Mouse (Mus musculus) limb, embryonic 15.5 days (tissue): Measurements from ENCODE around the gene Usp15. TPM values are rescaled to one million over a fixed set of nuclear protein-coding genes. Genes with fewer than 3 reads are reported as not detected.

Experiments used
- ATAC-seq: fragments of 200-750 bp; cut with Nextera tagmentation; 2 replicates; pipeline ENCODE4 v1.8.0; 2017; ENCODE audit warnings: low read depth, moderate TSS enrichment; ENCODE audit not compliant: insufficient number of reproducible peaks, low FRiP score, low TSS enrichment
- H3K27ac ChIP-seq: fragments of 300-500 bp; sonication (generic); 2 replicates; pipeline ENCODE4 v1.5.1; 2015; ENCODE audit warnings: moderate library complexity, mild to moderate bottlenecking, inconsistent platforms
- H3K27me3 ChIP-seq: fragments of 300-500 bp; sonication (generic); 2 replicates; pipeline ENCODE4 v1.6.1; 2015; ENCODE audit warnings: inconsistent platforms
- H3K36me3 ChIP-seq: fragments of 300-500 bp; sonication (generic); 2 replicates; pipeline ENCODE4 v1.6.1; 2015; ENCODE audit warnings: inconsistent platforms
- H3K4me1 ChIP-seq: fragments of 300-500 bp; sonication (generic); 2 replicates; pipeline ENCODE4 v1.6.1; 2015; ENCODE audit warnings: inconsistent platforms
- H3K4me2 ChIP-seq: fragments of 300-500 bp; sonication (generic); 2 replicates; pipeline ENCODE4 v1.6.1; 2015; ENCODE audit warnings: mild to moderate bottlenecking, inconsistent platforms
- H3K4me3 ChIP-seq: fragments of 300-500 bp; sonication (generic); 2 replicates; pipeline ENCODE4 v1.5.1; 2015; ENCODE audit warnings: mild to moderate bottlenecking, inconsistent platforms
- H3K9ac ChIP-seq: fragments of 300-500 bp; sonication (generic); 2 replicates; pipeline ENCODE4 v1.6.1; 2015; ENCODE audit warnings: inconsistent platforms
- H3K9me3 ChIP-seq: fragments of 300-500 bp; sonication (generic); 2 replicates; pipeline ENCODE4 v1.6.1; 2016; ENCODE audit warnings: inconsistent platforms
- WGBS: fragments of 180-500 bp; shearing (Covaris S2); methylation state at CpG from one replicate; pipeline ENCODE4 v1.1.7; 2015; 5-methylcytosine and 5-hydroxymethylcytosine counted together
- polyA plus RNA-seq: library from polyadenylated mRNA; unstranded; fragments of >200 nt; fragmentation: Nextera tagmentation; extraction: Ambion mirVana; gene quantifications from 2 replicates; pipeline ENCODE4 v1.2.1, GENCODE M21; 2015

Usp15 gene
- polyA plus RNA-seq, 1 experiment from 2014 or later, result 63.3 TPM

- Histone ChIP-seq H3K4me2 (no peak overlapping the region), H3K4me3 (no peak overlapping the region), H3K36me3 (peaks cover 35% of the 10 kb centered on the region), H3K27me3 (no peaks in the 10 kb centered on the region), H3K4me1 (no peaks in the 10 kb centered on the region), H3K9me3 (no peaks in the 10 kb centered on the region), H3K27ac (no peak overlapping the region), H3K9ac (no peak overlapping the region)
- ATAC-seq, result no peak
- WGBS, result 96% methylated on average over 3 of the region's 3 CpGs
Observed at GRCm38 (mm10) chr10:123165542-123165941, 31.3 kb downstream of the Usp15 start.

- Histone ChIP-seq H3K9ac (no peak overlapping the region), H3K4me2 (no peak overlapping the region), H3K27ac (no peak overlapping the region), H3K4me1 (no peaks in the 10 kb centered on the region), H3K36me3 (peaks cover 25% of the 10 kb centered on the region), H3K27me3 (no peaks in the 10 kb centered on the region), H3K4me3 (no peak overlapping the region), H3K9me3 (no peaks in the 10 kb centered on the region)
- ATAC-seq, result no peak
- 74% methylated on average over 6 of the region's 6 CpGs for WGBS
Observed at GRCm38 (mm10) chr10:123160508-123160907, 36.3 kb downstream of the Usp15 start.

GRCm38 (mm10) chr10:123159316-123159715, 37.5 kb downstream of the Usp15 start:
- Histone ChIP-seq H3K9ac (no peak overlapping the region), H3K36me3 (peaks cover 28% of the 10 kb centered on the region), H3K27ac (no peak overlapping the region), H3K4me3 (no peak overlapping the region), H3K27me3 (no peaks in the 10 kb centered on the region), H3K4me1 (no peaks in the 10 kb centered on the region), H3K4me2 (no peak overlapping the region), H3K9me3 (no peaks in the 10 kb centered on the region)
- 81% methylated on average over 7 of the region's 7 CpGs for WGBS
- no peak for ATAC-seq

GRCm38 (mm10) chr10:123156392-123156791, 40.4 kb downstream of the Usp15 start:
- H3K4me2 ChIP-seq, result no peak overlapping the region
- 77% methylated on average over 2 of the region's 2 CpGs for WGBS
- H3K4me1 ChIP-seq, result no peaks in the 10 kb centered on the region
- ATAC-seq, result no peak
- peaks cover 28% of the 10 kb centered on the region for H3K36me3 ChIP-seq
- H3K4me3 ChIP-seq, result no peak overlapping the region
- no peak overlapping the region for H3K9ac ChIP-seq
- no peak overlapping the region for H3K27ac ChIP-seq
- H3K9me3 ChIP-seq, result no peaks in the 10 kb centered on the region
- H3K27me3 ChIP-seq, result no peaks in the 10 kb centered on the region

GRCm38 (mm10) chr10:123155764-123156163, 41.0 kb downstream of the Usp15 start:
- 94% methylated on average over 6 of the region's 6 CpGs for WGBS
- no peak overlapping the region for H3K27ac ChIP-seq
- no peak for ATAC-seq

GRCm38 (mm10) chr10:123153321-123153720, 43.5 kb downstream of the Usp15 start:
- no peak overlapping the region for H3K4me2 ChIP-seq
- no peaks in the 10 kb centered on the region for H3K9me3 ChIP-seq
- H3K36me3 ChIP-seq, result peaks cover 10% of the 10 kb centered on the region; the same call in 1 of the 2 replicates
- no peak overlapping the region for H3K9ac ChIP-seq
- WGBS, result 81% methylated on average over 2 of the region's 2 CpGs
- no peaks in the 10 kb centered on the region for H3K4me1 ChIP-seq
- ATAC-seq, result no peak
- H3K27me3 ChIP-seq, result no peaks in the 10 kb centered on the region
- no peak overlapping the region for H3K4me3 ChIP-seq
- H3K27ac ChIP-seq, result no peak overlapping the region

More at GRCm38 (mm10) chr10:123155764-123156163, 41.0 kb downstream of the Usp15 start:
- peaks cover 24% of the 10 kb centered on the region for H3K36me3 ChIP-seq
- no peaks in the 10 kb centered on the region for H3K27me3 ChIP-seq
- no peaks in the 10 kb centered on the region for H3K4me1 ChIP-seq
- H3K4me3 ChIP-seq, result no peak overlapping the region
- H3K9me3 ChIP-seq, result no peaks in the 10 kb centered on the region
- no peak overlapping the region for H3K9ac ChIP-seq
- no peak overlapping the region for H3K4me2 ChIP-seq

GRCm38 (mm10) chr10:123148025-123148814, 48.6 kb downstream of the Usp15 start:
- no peak overlapping the region for H3K4me3 ChIP-seq
- 63% methylated on average over 4 of the region's 4 CpGs for WGBS
- no peak overlapping the region for H3K4me2 ChIP-seq
- no peak for ATAC-seq
- peaks cover 4% of the 10 kb centered on the region; the same call in 1 of the 2 replicates for H3K36me3 ChIP-seq
- no peak overlapping the region for H3K9ac ChIP-seq
- peaks cover 6% of the 10 kb centered on the region; the same call in 1 of the 2 replicates for H3K4me1 ChIP-seq
- H3K27ac ChIP-seq, result no peak overlapping the region
- no peaks in the 10 kb centered on the region for H3K9me3 ChIP-seq
- no peaks in the 10 kb centered on the region for H3K27me3 ChIP-seq

- H3K9ac ChIP-seq, result no peak overlapping the region
Observed at GRCm38 (mm10) chr10:123147180-123147579, 49.6 kb downstream of the Usp15 start.

GRCm38 (mm10) chr10:123146349-123146748, 50.4 kb downstream of the Usp15 start:
- no peaks in the 10 kb centered on the region for H3K9me3 ChIP-seq
- peaks cover 4% of the 10 kb centered on the region; the same call in 1 of the 2 replicates for H3K36me3 ChIP-seq
- H3K27ac ChIP-seq, result no peak overlapping the region
- no peak overlapping the region for H3K4me2 ChIP-seq
- no peaks in the 10 kb centered on the region for H3K27me3 ChIP-seq
- H3K4me1 ChIP-seq, result peaks cover 6% of the 10 kb centered on the region; the same call in 1 of the 2 replicates
- no peak overlapping the region for H3K9ac ChIP-seq
- ATAC-seq, result no peak
- WGBS, result 71% methylated on average over 2 of the region's 2 CpGs
- H3K4me3 ChIP-seq, result no peak overlapping the region

More at GRCm38 (mm10) chr10:123147180-123147579, 49.6 kb downstream of the Usp15 start:
- Histone ChIP-seq H3K9me3 (no peaks in the 10 kb centered on the region), H3K27ac (no peak overlapping the region), H3K4me3 (no peak overlapping the region), H3K4me2 (no peak overlapping the region), H3K4me1 (peaks cover 6% of the 10 kb centered on the region; the same call in 1 of the 2 replicates), H3K36me3 (peaks cover 4% of the 10 kb centered on the region; the same call in 1 of the 2 replicates), H3K27me3 (no peaks in the 10 kb centered on the region)
- WGBS, result 40% methylated on average over 6 of the region's 6 CpGs
- 0 out of 2 replicates have a peak, but pooled peaks have one; percentile 63 for ATAC-seq

GRCm38 (mm10) chr10:123144256-123144655, 52.5 kb downstream of the Usp15 start:
- Histone ChIP-seq H3K27me3 (no peaks in the 10 kb centered on the region), H3K36me3 (peaks cover 13% of the 10 kb centered on the region; the same call in 1 of the 2 replicates), H3K4me2 (no peak overlapping the region), H3K9me3 (no peaks in the 10 kb centered on the region), H3K4me1 (peaks cover 6% of the 10 kb centered on the region; the same call in 1 of the 2 replicates), H3K4me3 (no peak overlapping the region), H3K9ac (no peak overlapping the region), H3K27ac (no peak overlapping the region)
- 89% methylated on average over 8 of the region's 8 CpGs for WGBS
- ATAC-seq, result no peak

GRCm38 (mm10) chr10:123142395-123143050, 54.3 kb downstream of the Usp15 start:
- WGBS, result 90% methylated on average over 5 of the region's 5 CpGs
- peaks cover 4% of the 10 kb centered on the region; the same call in 1 of the 2 replicates for H3K4me1 ChIP-seq
- no peaks in the 10 kb centered on the region for H3K9me3 ChIP-seq

GRCm38 (mm10) chr10:123135818-123136217, 61.0 kb downstream of the Usp15 start:
- ATAC-seq, result no peak
- H3K9ac ChIP-seq, result no peak overlapping the region
- H3K27ac ChIP-seq, result no peak overlapping the region
- H3K27me3 ChIP-seq, result no peaks in the 10 kb centered on the region
- H3K4me2 ChIP-seq, result no peak overlapping the region
- no peaks in the 10 kb centered on the region for H3K4me1 ChIP-seq
- no peak overlapping the region for H3K4me3 ChIP-seq
- H3K36me3 ChIP-seq, result peaks cover 29% of the 10 kb centered on the region
- WGBS, result 60% methylated on average over 10 of the region's 10 CpGs
- H3K9me3 ChIP-seq, result no peaks in the 10 kb centered on the region

More at GRCm38 (mm10) chr10:123142395-123143050, 54.3 kb downstream of the Usp15 start:
- H3K36me3 ChIP-seq, result peaks cover 13% of the 10 kb centered on the region; the same call in 1 of the 2 replicates
- H3K27me3 ChIP-seq, result no peaks in the 10 kb centered on the region
- no peak overlapping the region for H3K4me3 ChIP-seq
- no peak overlapping the region for H3K27ac ChIP-seq
- ATAC-seq, result no peak
- no peak overlapping the region for H3K9ac ChIP-seq
- H3K4me2 ChIP-seq, result no peak overlapping the region
